Mouse (Mus musculus): ENCODE measurements around the gene Ccdc40.

DNA sequence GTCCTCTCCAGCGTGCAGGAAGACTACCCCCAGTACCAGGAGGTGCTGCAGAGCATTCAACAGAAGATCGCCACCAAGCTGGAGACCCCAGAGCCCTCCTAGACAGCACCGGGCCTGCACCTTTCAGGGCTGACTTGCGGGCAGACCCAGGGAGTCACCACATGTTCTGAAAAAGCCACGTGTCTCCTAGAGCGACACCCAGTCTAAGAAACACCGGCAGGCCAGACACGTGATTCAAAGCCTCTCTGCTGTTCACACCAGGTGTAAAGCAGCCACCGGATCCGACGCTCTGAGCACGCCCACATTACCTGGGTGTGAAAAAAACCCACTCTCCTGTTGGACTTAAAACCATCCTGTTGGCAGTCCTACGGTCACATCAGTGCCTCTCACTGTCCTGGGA is 36.0 kb downstream of the Ccdc40 start:
- TF ChIP-seq CTCF (IDR thresholded peaks at IDR 0.05; ENCODE audit: extremely low read depth, insufficient read length, insufficient replicate concordance, low read depth, low read length) (no peak), POLR2A (IDR thresholded peaks at IDR 0.05; ENCODE audit: low read depth, low read length) (no peak)
